Mouse (Mus musculus) heart, embryonic 12.5 days (tissue): ENCODE measurements around the gene Idi1. TPM values are rescaled to one million over a fixed set of nuclear protein-coding genes. Genes with fewer than 3 reads are reported as not detected.
"Not testable (repeated sequence)": the region's sequence is repeated elsewhere in the genome, so short reads cannot be mapped to it uniquely, and the experiment has no call there.

Source experiments
- ATAC-seq: fragments of 200-750 bp; cut with Nextera tagmentation; 2 replicates; pipeline ENCODE4 v1.8.0; 2017; ENCODE audit warnings: moderate TSS enrichment, moderate library complexity; ENCODE audit not compliant: insufficient number of reproducible peaks, low FRiP score
- H3K27ac ChIP-seq: fragments of 300-500 bp; sonication (generic); 2 replicates; pipeline ENCODE4 v1.5.1; 2016; ENCODE audit warnings: mild to moderate bottlenecking, moderate library complexity; ENCODE audit not compliant: poor library complexity, severe bottlenecking
- H3K27me3 ChIP-seq: fragments of 300-500 bp; sonication (generic); replicated peaks from 2 replicates; pipeline ENCODE4 v1.6.1; 2016; ENCODE audit warnings: mild to moderate bottlenecking, moderate library complexity
- H3K36me3 ChIP-seq: fragments of 300-500 bp; sonication (generic); 2 replicates; pipeline ENCODE4 v1.6.1; 2016; ENCODE audit warnings: mild to moderate bottlenecking, moderate library complexity
- H3K4me1 ChIP-seq: fragments of 300-500 bp; sonication (generic); replicated peaks from 2 replicates; pipeline ENCODE4 v1.6.1; 2016; ENCODE audit warnings: mild to moderate bottlenecking
- H3K4me2 ChIP-seq: fragments of 300-500 bp; sonication (generic); 2 replicates; pipeline ENCODE4 v1.6.1; 2016; ENCODE audit warnings: mild to moderate bottlenecking, moderate library complexity
- H3K4me3 ChIP-seq: fragments of 300-500 bp; sonication (generic); 2 replicates; pipeline ENCODE4 v1.5.1; 2016; ENCODE audit warnings: mild to moderate bottlenecking
- H3K9ac ChIP-seq: fragments of 300-500 bp; sonication (generic); 2 replicates; pipeline ENCODE4 v1.6.1; 2016; ENCODE audit warnings: mild to moderate bottlenecking, moderate library complexity
- H3K9me3 ChIP-seq: fragments of 300-500 bp; sonication (generic); replicated peaks from 2 replicates; pipeline ENCODE4 v1.6.1; 2016; ENCODE audit warnings: mild to moderate bottlenecking, moderate library complexity
- WGBS: fragments of 180-500 bp; shearing (Covaris S2); methylation state at CpG from one replicate; pipeline ENCODE4 v1.1.7; 2016; 5-methylcytosine and 5-hydroxymethylcytosine counted together
- polyA plus RNA-seq: library from polyadenylated mRNA; unstranded; fragments of >200 nt; fragmentation: Nextera tagmentation; extraction: Ambion mirVana; gene quantifications from 2 replicates; pipeline ENCODE4 v1.2.1, GENCODE M21; 2016

Gene Idi1
- polyA plus RNA-seq, 1 experiment from 2014 or later = 58.4 TPM

- WGBS = 83% methylated on average over 9 of the region's 9 CpGs
- Histone ChIP-seq H3K4me3 (no peak overlapping the region), H3K27ac (no peak overlapping the region), H3K9me3 (no peaks in the 10 kb centered on the region), H3K4me1 (peaks cover 4% of the 10 kb centered on the region), H3K36me3 (peaks cover 25% of the 10 kb centered on the region), H3K27me3 (no peaks in the 10 kb centered on the region), H3K9ac (no peak overlapping the region), H3K4me2 (no peak overlapping the region)
- no peak for ATAC-seq
Observed at GRCm38 (mm10) chr13:8860861-8861260, 24.4 kb upstream of the Idi1 start.

DNA sequence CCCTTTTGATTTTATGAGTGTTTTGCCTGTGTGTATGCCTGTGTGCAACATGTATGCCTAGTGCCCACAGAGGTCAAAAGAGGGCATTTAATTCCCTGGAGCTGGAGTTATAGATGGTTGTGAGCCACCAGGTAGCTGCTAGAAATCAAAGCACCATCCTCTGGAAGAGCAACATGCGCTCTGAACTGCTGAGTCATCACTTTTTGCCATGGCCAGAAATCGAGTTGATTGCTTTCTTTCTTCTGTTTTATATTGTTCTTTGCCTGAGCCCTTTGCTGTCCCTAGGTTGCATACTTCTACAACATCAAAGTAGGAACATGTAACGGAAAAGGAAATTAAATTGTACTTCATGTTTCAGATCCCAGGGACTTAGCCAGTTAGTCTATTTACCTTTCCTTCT lies 20.3 kb upstream of the Idi1 start:
- WGBS = 82% methylated on average over 3 of the region's 3 CpGs
- H3K9me3 ChIP-seq = no peaks in the 10 kb centered on the region
- no peak for ATAC-seq

DNA sequence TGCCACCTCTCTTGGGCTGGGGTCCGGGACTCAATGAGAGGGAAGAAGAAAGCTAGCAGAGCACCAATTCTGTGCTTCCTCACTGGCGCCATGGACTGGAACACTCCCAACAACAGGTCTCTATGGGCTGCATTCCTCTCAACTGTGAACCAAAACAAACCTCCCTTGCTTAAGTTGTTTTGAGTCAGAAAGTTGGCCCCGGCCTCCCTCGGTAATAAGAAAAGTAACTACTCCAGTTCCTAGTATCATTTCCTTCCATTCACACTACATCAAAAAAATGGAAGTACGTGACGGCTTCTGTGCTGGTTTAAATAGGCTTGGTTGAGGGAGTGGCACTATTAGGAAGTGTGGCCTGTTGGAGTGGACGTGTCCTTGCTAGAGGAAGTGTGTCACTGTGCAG lies 18.7 kb upstream of the Idi1 start:
- no peak for ATAC-seq
- H3K4me1 ChIP-seq = peaks cover 6% of the 10 kb centered on the region
- WGBS = 92% methylated on average over 7 of the region's 7 CpGs
- H3K9me3 ChIP-seq = no peaks in the 10 kb centered on the region
- H3K36me3 ChIP-seq = peaks cover 17% of the 10 kb centered on the region
- H3K27me3 ChIP-seq = no peaks in the 10 kb centered on the region
- no peak overlapping the region for H3K9ac ChIP-seq
- no peak overlapping the region for H3K27ac ChIP-seq
- no peak overlapping the region for H3K4me3 ChIP-seq
- H3K4me2 ChIP-seq = no peak overlapping the region

More for the DNA sequence above, 20.3 kb upstream of the Idi1 start:
- H3K27ac ChIP-seq = no peak overlapping the region
- peaks cover 6% of the 10 kb centered on the region for H3K4me1 ChIP-seq
- H3K4me3 ChIP-seq = no peak overlapping the region
- H3K4me2 ChIP-seq = no peak overlapping the region
- H3K9ac ChIP-seq = no peak overlapping the region
- no peaks in the 10 kb centered on the region for H3K27me3 ChIP-seq
- peaks cover 25% of the 10 kb centered on the region for H3K36me3 ChIP-seq

DNA sequence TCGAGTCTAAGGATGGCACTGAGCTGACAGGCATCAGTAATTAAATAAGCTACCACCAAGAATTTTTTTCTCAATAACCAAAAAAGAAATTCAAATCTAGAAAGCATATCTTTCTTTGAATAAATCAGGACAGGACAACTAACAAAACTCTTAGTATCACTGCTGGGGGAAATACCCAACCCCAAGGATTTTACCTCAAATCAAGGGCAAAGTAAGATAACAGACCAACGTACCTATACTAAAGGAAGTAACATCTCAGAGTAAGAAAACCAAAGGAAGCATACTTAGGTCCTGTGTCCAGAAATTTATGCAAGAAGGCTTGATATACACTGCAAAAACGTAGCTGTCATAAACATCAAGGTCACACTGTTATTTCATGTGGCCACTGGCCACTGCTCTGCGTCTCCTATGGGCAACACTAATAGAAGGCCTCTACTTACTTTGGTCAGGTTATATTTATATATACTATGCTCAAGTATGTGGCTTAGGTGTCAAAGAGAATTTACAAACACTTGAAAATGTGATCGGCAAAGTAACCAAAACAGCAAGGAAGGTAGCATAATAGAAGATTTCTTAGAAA lies 15.6 kb upstream of the Idi1 start:
- Histone ChIP-seq H3K27me3 (no peaks in the 10 kb centered on the region), H3K27ac (no peak overlapping the region), H3K4me1 (peaks cover 6% of the 10 kb centered on the region), H3K4me2 (peak overlapping the region; percentile 85), H3K9ac (peak overlapping the region; percentile 91), H3K9me3 (no peaks in the 10 kb centered on the region), H3K36me3 (peaks cover 13% of the 10 kb centered on the region), H3K4me3 (peak overlapping the region; percentile 96)
- ATAC-seq = no peak
- 67% methylated on average over 5 of the region's 5 CpGs for WGBS

DNA sequence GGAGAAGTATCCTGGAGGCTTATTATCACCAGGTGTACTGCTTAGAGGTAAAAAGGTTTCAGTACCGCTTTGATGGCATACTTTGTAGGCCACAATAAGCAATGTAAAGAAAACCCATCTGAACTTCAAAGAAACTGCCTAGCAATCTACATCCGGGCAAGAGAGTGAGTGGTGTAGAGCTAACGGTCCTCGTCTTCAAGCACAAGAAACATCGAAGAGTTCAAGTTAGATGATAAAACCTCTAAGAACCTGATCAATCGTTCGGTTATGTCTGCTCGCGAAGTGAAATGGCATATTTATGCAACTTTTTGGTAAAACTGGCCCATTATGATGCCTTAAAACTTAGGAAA lies 15.2 kb upstream of the Idi1 start:
- Histone ChIP-seq H3K4me2 (peak overlapping the region; percentile 85), H3K4me3 (peak overlapping the region; percentile 96), H3K36me3 (peaks cover 13% of the 10 kb centered on the region), H3K9ac (peak overlapping the region; percentile 91), H3K27ac (peak overlapping the region; percentile 96), H3K27me3 (no peaks in the 10 kb centered on the region), H3K4me1 (peaks cover 6% of the 10 kb centered on the region), H3K9me3 (no peaks in the 10 kb centered on the region)
- ATAC-seq = no peak
- WGBS = 6% methylated on average over 9 of the region's 9 CpGs

DNA sequence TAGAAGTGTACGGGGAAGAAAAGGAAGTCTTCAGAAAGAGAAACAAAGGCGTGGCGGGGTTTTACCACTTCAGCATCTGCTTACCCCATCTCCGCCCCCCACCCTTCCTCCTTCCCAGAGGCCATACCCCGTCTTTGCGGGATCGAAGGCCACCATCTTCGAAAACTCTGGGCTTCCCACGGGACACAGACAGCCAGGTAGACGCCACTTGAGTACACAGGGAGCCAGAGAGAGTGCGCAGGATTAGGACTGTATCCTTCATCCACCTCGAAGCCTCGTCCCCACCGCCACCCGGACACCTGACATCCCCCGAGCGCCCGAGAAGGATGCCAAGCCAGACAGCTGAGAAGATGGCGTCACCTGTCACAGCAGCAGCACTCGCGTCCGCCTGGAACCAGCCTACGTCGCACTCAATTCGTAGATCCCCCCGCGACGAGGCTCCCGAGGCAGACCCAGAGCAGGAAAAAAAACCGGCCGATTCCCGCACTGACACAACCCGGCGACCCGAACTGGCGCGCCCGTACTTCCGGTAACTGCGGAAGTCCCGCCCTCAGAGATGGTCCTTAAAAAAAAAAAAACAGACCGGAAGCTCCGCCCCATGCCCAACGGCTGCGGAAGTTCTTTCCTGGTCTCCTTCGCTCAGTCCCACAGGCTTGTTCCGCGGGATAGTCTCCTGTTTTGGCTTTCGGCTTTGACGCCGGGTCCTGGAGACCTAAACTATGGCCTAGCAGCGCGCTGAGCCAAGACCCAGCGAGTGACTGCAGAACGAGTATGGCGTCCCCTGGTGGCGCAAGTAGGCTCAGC lies 14.6 kb upstream of the Idi1 start:
- ATAC-seq = peak; percentile 89
- Histone ChIP-seq H3K4me1 (peaks cover 6% of the 10 kb centered on the region), H3K4me3 (peak overlapping the region; percentile 96), H3K36me3 (peaks cover 13% of the 10 kb centered on the region), H3K9me3 (no peaks in the 10 kb centered on the region), H3K27ac (peak overlapping the region; percentile 96), H3K9ac (peak overlapping the region; percentile 94), H3K27me3 (no peaks in the 10 kb centered on the region), H3K4me2 (peak overlapping the region; percentile 85)
- under 1% methylated on average over 57 of the region's 57 CpGs for WGBS

- Histone ChIP-seq H3K27ac (peak within 1 kb of the TSS; percentile 96), H3K4me3 (peak within 1 kb of the TSS; percentile 96), H3K9ac (peak within 1 kb of the TSS; percentile 94), H3K9me3 (no peaks in the 10 kb centered on the region), H3K4me2 (peak within 1 kb of the TSS; percentile 85), H3K4me1 (peaks cover 6% of the 10 kb centered on the region), H3K36me3 (peaks cover 9% of the 10 kb centered on the region), H3K27me3 (no peaks in the 10 kb centered on the region)
- under 1% methylated on average over 18 of the region's 18 CpGs for WGBS
- ATAC-seq = peak; percentile 63; the same call in 1 of the 2 replicates
Observed at GRCm38 (mm10) chr13:8871314-8871962, 13.9 kb upstream of the Idi1 start, which contains the start of gene Wdr37. Gene Wdr37 (minus strand): TSS chr13:8871909.

- peaks cover 6% of the 10 kb centered on the region for H3K4me1 ChIP-seq
- H3K4me3 ChIP-seq = no peak overlapping the region
- no peaks in the 10 kb centered on the region for H3K9me3 ChIP-seq
- H3K27me3 ChIP-seq = no peaks in the 10 kb centered on the region
- WGBS = 86% methylated on average over 1 of the region's 1 CpGs
- no peak overlapping the region for H3K27ac ChIP-seq
- ATAC-seq = no peak
- no peak overlapping the region for H3K9ac ChIP-seq
- no peaks in the 10 kb centered on the region for H3K36me3 ChIP-seq
- H3K4me2 ChIP-seq = no peak overlapping the region
Observed at GRCm38 (mm10) chr13:8873776-8874175, 11.5 kb upstream of the Idi1 start.

DNA sequence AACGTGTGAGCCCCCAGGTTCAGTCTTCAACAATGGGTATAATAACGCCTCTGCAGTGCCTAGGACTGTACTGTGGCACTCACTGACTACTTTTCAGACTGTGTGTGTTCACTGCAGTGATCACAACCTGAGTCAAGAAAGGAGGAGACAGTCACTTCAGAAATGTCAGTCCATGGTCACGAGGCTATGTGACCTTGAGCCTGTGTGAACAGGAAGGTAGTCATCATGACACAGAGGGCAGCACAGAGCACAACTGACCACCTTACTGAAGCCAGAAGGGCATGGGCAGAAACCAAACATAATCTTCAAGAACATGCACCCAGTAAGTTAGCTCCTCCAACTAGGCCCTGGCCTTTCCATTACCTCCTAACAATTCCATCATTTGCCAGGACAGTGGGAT lies 3.7 kb upstream of the Idi1 start:
- H3K4me3 ChIP-seq = no peak overlapping the region
- no peaks in the 10 kb centered on the region for H3K36me3 ChIP-seq
- no peak overlapping the region for H3K27ac ChIP-seq
- no peaks in the 10 kb centered on the region for H3K9me3 ChIP-seq
- H3K4me2 ChIP-seq = no peak overlapping the region
- 58% methylated on average over 3 of the region's 3 CpGs for WGBS
- H3K4me1 ChIP-seq = 0 out of 2 replicates have a peak, but pooled peaks cover 3% of the 10 kb centered on the region
- H3K27me3 ChIP-seq = no peaks in the 10 kb centered on the region
- H3K9ac ChIP-seq = no peak overlapping the region
- no peak for ATAC-seq

- H3K36me3 ChIP-seq, H3K9ac ChIP-seq, H3K4me2 ChIP-seq, H3K4me3 ChIP-seq, H3K4me1 ChIP-seq, ATAC-seq, H3K9me3 ChIP-seq, H3K27ac ChIP-seq, H3K27me3 ChIP-seq: not testable (repeated sequence)
- WGBS = 71% methylated on average over 5 of the region's 5 CpGs
Observed at GRCm38 (mm10) chr13:8883870-8884269, 1.4 kb upstream of the Idi1 start.

DNA sequence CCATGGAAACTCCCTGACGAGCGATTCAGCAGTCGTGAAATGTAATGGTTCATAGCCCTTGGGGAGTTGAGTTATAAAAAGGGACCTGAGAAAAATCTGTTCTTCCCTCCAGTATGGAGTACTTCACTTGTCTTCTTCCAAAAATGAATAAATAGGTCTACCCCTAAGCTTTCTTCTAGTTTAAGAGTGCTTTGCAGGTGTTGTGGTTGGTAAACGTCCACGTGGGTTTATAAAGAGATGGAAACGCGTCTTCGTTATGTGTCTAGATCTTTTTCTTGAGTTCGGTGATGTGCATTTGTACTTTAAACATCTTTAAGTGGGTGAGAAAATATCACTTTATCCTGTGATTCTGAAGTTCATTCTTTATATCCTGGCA lies 872 bp downstream of the Idi1 start:
- H3K9me3 ChIP-seq = no peaks in the 10 kb centered on the region
- H3K9ac ChIP-seq = peak overlapping the region; percentile 84
- ATAC-seq = no peak
- 6% methylated on average over 9 of the region's 9 CpGs for WGBS
- H3K36me3 ChIP-seq = peaks cover 16% of the 10 kb centered on the region
- peak overlapping the region; percentile 83 for H3K4me3 ChIP-seq
- H3K27me3 ChIP-seq = no peaks in the 10 kb centered on the region
- peak overlapping the region; percentile 80 for H3K4me2 ChIP-seq
- H3K27ac ChIP-seq = peak overlapping the region; percentile 82
- peaks cover 8% of the 10 kb centered on the region for H3K4me1 ChIP-seq
